Mouse (Mus musculus): ENCODE results near the gene Crocc2.

DNA sequence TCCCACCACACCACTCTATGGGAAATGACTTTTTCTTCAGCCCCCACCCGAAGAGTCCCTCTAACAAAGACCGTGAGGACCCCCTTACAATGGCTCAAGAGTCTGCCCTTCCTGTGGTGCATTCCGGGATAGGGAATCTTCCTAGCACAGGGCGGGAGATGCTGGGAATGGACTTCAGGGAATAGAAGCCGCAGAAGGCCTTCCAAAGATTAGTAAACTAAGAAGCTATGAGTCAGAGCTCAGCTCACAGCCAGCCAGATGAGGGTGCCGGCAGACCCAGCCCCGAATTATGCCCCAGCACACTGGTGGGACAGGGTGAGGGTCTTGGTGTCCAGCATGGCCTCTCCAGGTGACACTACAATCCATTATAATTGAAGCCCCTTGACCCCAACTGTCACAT is 13.8 kb downstream of the Crocc2 start:
- TF ChIP-seq CTCF (IDR thresholded peaks at IDR 0.05) (no peak), POLR2A (IDR thresholded peaks at IDR 0.05; ENCODE audit: insufficient read depth, low read depth, low read length) (no peak)

Data from heart, adult 2 months (tissue).